ENCODE assay signal across 8 mouse cellular contexts in genomic region chr19:55253239-55253569, GRCm38 (mm10). TPM values are rescaled to one million over a fixed set of nuclear protein-coding genes. Genes with fewer than 3 reads are reported as not detected.
DNase-seq lines count a peak whose midpoint lies in the region; ATAC-seq and TF ChIP-seq lines count a peak whose summit lies in the region.

No protein-coding gene starts in this region.

- WGBS in heart, embryonic 10.5 days: 4% methylated on average over 9 of the region's 9 CpGs
- WGBS in liver, adult 2 months: 0% methylated on average over 9 of the region's 9 CpGs
- 7% methylated on average over 9 of the region's 9 CpGs for WGBS in olfactory bulb, adult 2 months

- peak; percentile 45 for ATAC-seq in erythroid progenitor cell, adult 5-6 weeks (replicated peaks; ENCODE audit: low FRiP score, poor library complexity, severe bottlenecking)

- peak overlapping the region; percentile 94 for H3K27ac ChIP-seq in heart, embryonic 10.5 days
- peak overlapping the region; percentile 95 for H3K27ac ChIP-seq in liver, adult 2 months (replicated peaks; ENCODE audit: insufficient read depth, low read depth, low read length)
- peak overlapping the region; percentile 49; the same call in 1 of the 2 replicates for H3K27ac ChIP-seq in olfactory bulb, adult 2 months (ENCODE audit: insufficient read depth, low read depth, low read length)

- no peak for TF ChIP-seq CTCF in C2C12 (IDR thresholded peaks at IDR 0.05; ENCODE audit: control insufficient read depth, insufficient read depth, insufficient read length)
- no peak for TF ChIP-seq CTCF in liver, adult 2 months (IDR thresholded peaks at IDR 0.05; ENCODE audit: low read depth, low read length)
- no peak for TF ChIP-seq CTCF in olfactory bulb, adult 2 months (IDR thresholded peaks at IDR 0.05; ENCODE audit: insufficient read depth, low read depth, low read length)

- peaks cover 42% of the 10 kb centered on the region for H3K79me2 ChIP-seq in C2C12 (ENCODE audit: control insufficient read depth, insufficient read depth)
- peaks cover 8% of the 10 kb centered on the region; the same call in 1 of the 2 replicates for H3K79me2 ChIP-seq in liver, adult 2 months (ENCODE audit: control insufficient read depth, insufficient read depth, low read length)

- no peaks in the 10 kb centered on the region for H3K27me3 ChIP-seq in heart, embryonic 10.5 days (ENCODE audit: insufficient read depth, poor library complexity, severe bottlenecking)
- H3K27me3 ChIP-seq in C2C12 (ENCODE audit: control insufficient read depth, insufficient read depth, insufficient read length): no peaks in the 10 kb centered on the region
- H3K27me3 ChIP-seq in liver, adult 2 months (ENCODE audit: control insufficient read depth, insufficient read depth, low read length): no peaks in the 10 kb centered on the region

- H3K79me3 ChIP-seq in C2C12 (ENCODE audit: low read depth): peaks cover 17% of the 10 kb centered on the region

- H3K4me3 ChIP-seq in heart, embryonic 10.5 days: peak overlapping the region; percentile 81
- peak overlapping the region; percentile 49 for H3K4me3 ChIP-seq in C2C12 (ENCODE audit: insufficient read depth, poor library complexity, severe bottlenecking)
- H3K4me3 ChIP-seq in liver, adult 2 months (ENCODE audit: insufficient read depth, low read depth, low read length): peak overlapping the region; percentile 74
- H3K4me3 ChIP-seq in olfactory bulb, adult 2 months (ENCODE audit: insufficient read depth, low read depth, low read length): peak overlapping the region; percentile 68

- no peak for TF ChIP-seq POLR2A in liver, adult 2 months (IDR thresholded peaks at IDR 0.05; ENCODE audit: extremely low read depth, insufficient read depth, low read length)
- TF ChIP-seq POLR2A in olfactory bulb, adult 2 months (IDR thresholded peaks at IDR 0.05; ENCODE audit: insufficient read depth, low read depth, low read length): no peak

- H3ac ChIP-seq in C2C12 (ENCODE audit: control insufficient read depth, insufficient read length, low read depth): peak overlapping the region; percentile 97

- no peaks in the 10 kb centered on the region for H3K36me3 ChIP-seq in heart, embryonic 10.5 days
- no peaks in the 10 kb centered on the region for H3K36me3 ChIP-seq in C2C12 (ENCODE audit: control insufficient read depth, insufficient read depth)
- H3K36me3 ChIP-seq in liver, adult 2 months (ENCODE audit: control insufficient read depth, insufficient read depth, low read length): no peaks in the 10 kb centered on the region

- no peaks in the 10 kb centered on the region for H3K9me3 ChIP-seq in heart, embryonic 10.5 days

- peak overlapping the region; percentile 90 for H3K9ac ChIP-seq in liver, adult 2 months (ENCODE audit: low read depth, low read length)

- H3K4me1 ChIP-seq in heart, embryonic 10.5 days: peaks cover 28% of the 10 kb centered on the region
- H3K4me1 ChIP-seq in liver, adult 2 months (ENCODE audit: control insufficient read depth, insufficient read depth, low read length): peaks cover 24% of the 10 kb centered on the region
- peaks cover 11% of the 10 kb centered on the region; the same call in 1 of the 2 replicates for H3K4me1 ChIP-seq in olfactory bulb, adult 2 months (ENCODE audit: control insufficient read depth, insufficient read depth, low read length)

- no peak for DNase-seq in heart, embryonic 10.5 days (ENCODE audit: low spot score)
- DNase-seq in heart, adult 9 months (ENCODE audit: low spot score in 2 of 2): no peak
- DNase-seq in liver, adult 2 months (ENCODE audit: extremely low read depth, low read depth, low spot score): no peak
- DNase-seq in cerebellum, postnatal 14 days: no peak
- no peak for DNase-seq in cerebellum, adult 8-10 months

TF ChIP-seq in C2C12, 6 proteins besides CTCF, POLR2A, EP300 and RAD21:
- no peak for TF ChIP-seq CEBPB (IDR thresholded peaks at IDR 0.05; ENCODE audit: low read depth)
- TF ChIP-seq FOSL1 (IDR thresholded peaks at IDR 0.05; ENCODE audit: insufficient read depth, low read length, poor library complexity, severe bottlenecking): no peak
- TF ChIP-seq MYOG (IDR thresholded peaks at IDR 0.05; ENCODE audit: control insufficient read depth, extremely low read depth, insufficient read length): no peak
- TF ChIP-seq USF1 (IDR thresholded peaks at IDR 0.05; ENCODE audit: low read depth): no peak
- no peak for TF ChIP-seq MYOD1 (IDR thresholded peaks at IDR 0.05; ENCODE audit: control insufficient read depth, insufficient read length, low read depth)
- TF ChIP-seq MAX (IDR thresholded peaks at IDR 0.05): no peak

RNA-seq across cellular contexts. Expression of gene Acsl5, which starts 1.5 kb away (rescaled TPM):
- polyA plus RNA-seq in heart, embryonic 10.5 days (2016; fragmentation: Nextera tagmentation; extraction: Ambion mirVana): 33.7 and 42.3 TPM in 2 replicates
- polyA plus RNA-seq in C2C12 (2012; fragmentation: generic; extraction: Trizol): 30.2 TPM
- 47.4 and 62.0 TPM in 2 replicates for total RNA-seq in erythroid progenitor cell, adult 5-6 weeks (2015; ENCODE audit: low replicate concordance)
- 29.8 and 68.9 TPM in 2 replicates for total RNA-seq in erythroid progenitor cell, adult 5-6 weeks (2017; ENCODE audit: low replicate concordance)
- total RNA-seq in liver, adult 2 months (2014; rRNA removed): 1,037 and 1,190 TPM in 2 replicates
- polyA plus RNA-seq in liver, adult 2 months (2012; rRNA removed): 206 and 249 TPM in 2 replicates
- not detected in 2 replicates for polyA plus RNA-seq in olfactory bulb, adult 2 months (2012; ENCODE audit: insufficient read depth, insufficient read length, low replicate concordance, missing spikeins)

RNA-seq across cellular contexts. Expression of gene Gucy2g, which starts 12.2 kb away (rescaled TPM):
- polyA plus RNA-seq in heart, embryonic 10.5 days (2016; fragmentation: Nextera tagmentation; extraction: Ambion mirVana): 0.04 TPM in 1 of 2 replicates, not detected in the other
- polyA plus RNA-seq in C2C12 (2012; fragmentation: generic; extraction: Trizol): 0.02 TPM
- not detected in 2 replicates for total RNA-seq in erythroid progenitor cell, adult 5-6 weeks (2015; ENCODE audit: low replicate concordance)
- not detected in 2 replicates for total RNA-seq in erythroid progenitor cell, adult 5-6 weeks (2017; ENCODE audit: low replicate concordance)
- total RNA-seq in liver, adult 2 months (2014; rRNA removed): not detected in 2 replicates
- 0.04 TPM in 2 replicates for polyA plus RNA-seq in liver, adult 2 months (2012; rRNA removed)
- polyA plus RNA-seq in olfactory bulb, adult 2 months (2012; ENCODE audit: insufficient read depth, insufficient read length, low replicate concordance, missing spikeins): not detected in 2 replicates

Comparison
In these comparisons a context has a peak if more than half of its experiments do, and no peak if none do; other contexts are left out.
1. RNA of gene Acsl5, which starts 1.5 kb away (polyA plus RNA-seq): 206 to 249 TPM in liver, adult 2 months, 33.7 to 42.3 TPM in heart, embryonic 10.5 days and 30.2 TPM in C2C12 (single experiment); not detected in olfactory bulb, adult 2 months; every median in the first group is over 10 times any median in the second.
2. Peak in every context shown above with its lines, with median percentiles within 50 percentile points of each other: H3K27ac ChIP-seq and H3K4me3 ChIP-seq.